Mouse (Mus musculus) CD8-positive naive resting alpha-beta T cell, adult 2 months (primary cell): ENCODE results near the gene Mlx.
"Not testable (repeated sequence)": the region's sequence is repeated elsewhere in the genome, so short reads cannot be mapped to it uniquely, and the experiment has no call there.

Experiments
- DNase-seq, 2 experiments: peaks; one replicate each; pipeline ENCODE4 v3.0.0; 2022; ENCODE audit warnings: low read depth in 2 of 2, low spot score in 2 of 2

Gene Mlx

DNA sequence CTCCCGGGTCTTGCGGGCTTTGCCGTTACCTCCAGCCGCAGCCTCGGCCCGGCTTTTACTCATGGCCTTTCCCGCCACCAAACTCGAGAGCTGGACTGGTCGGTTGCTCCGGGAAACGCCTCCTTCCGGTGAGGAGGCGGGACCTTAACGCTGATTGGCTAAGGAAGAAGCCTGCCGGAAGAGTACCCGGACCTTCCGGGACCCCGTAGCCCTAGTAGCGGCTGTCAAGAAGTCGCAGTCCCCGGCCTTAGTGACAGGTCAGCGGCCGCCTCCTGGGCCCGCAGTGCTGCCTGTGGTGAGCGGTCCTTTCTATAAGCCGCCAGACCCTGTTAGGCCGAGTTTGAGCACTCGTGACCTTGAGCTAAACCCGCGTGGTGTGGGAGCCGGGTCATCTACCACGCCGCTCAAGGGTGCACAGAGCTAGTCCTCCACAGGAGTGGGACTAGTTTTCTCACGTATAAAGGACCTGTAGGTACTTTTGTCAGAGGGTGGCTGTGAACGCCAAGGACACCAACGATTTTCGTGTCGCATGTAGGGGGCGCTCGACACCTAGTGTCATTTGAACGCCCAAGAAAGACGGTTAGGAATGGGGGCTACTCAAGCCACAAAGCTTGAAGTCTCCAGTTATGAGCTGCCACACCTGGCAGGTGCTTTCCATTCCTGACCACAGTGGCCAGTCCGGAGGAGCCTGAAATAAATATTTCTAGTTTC lies 8.4 kb downstream of the Mlx start, which contains the start of gene Psmc3ip:
Gene Psmc3ip, minus strand, starts transcription at position 123 of the 711 bp plus-strand sequence.
- peak; percentile 72 to 83 for DNase-seq

GRCm38 (mm10) chr11:101098231-101098630 lies 11.2 kb downstream of the Mlx start:
- DNase-seq = no peak

DNA sequence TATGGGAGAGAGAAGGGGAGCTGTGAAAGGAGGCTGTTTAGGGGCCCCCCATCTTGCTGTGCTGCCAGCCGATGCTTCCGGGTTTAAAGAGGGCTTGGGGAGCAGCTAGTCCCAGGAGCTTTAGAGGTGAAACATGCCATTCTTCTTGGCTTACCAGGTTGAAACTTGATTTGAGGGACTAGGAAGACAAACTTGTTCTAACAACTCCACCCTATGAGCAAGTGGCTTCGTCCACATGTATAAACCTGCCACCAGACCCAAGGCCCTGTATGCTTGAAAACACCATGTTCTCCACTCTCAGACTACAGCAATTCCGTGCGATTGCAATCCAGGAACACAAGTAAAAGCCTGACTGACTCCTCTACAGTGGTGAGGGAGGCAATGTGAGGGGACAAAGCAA lies 15.9 kb downstream of the Mlx start:
- no peak for DNase-seq

GRCm38 (mm10) chr11:101109351-101109750 lies 22.3 kb downstream of the Mlx start:
- DNase-seq = no peak

- DNase-seq = no peak
These were observed 23.6 kb downstream of the Mlx start for GRCm38 (mm10) chr11:101110708-101111107.

DNA sequence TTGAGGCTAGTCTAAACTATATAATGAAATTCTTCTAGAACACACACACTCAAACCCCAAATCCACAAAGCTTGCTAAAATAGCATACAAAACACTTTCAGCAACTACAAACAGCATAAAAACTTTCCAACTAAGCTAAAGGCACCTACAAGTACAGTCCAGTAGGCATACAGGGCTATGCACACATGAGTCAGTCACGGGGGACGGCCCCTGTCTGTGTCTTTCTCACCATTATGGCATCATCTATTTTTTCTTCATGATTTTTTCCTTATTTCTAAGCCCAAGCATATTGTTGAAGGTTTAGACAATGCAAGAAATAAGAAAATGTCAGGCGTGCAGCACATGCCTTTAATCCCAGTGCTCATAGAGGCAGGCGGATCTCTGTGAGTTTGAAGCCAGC lies 24.1 kb downstream of the Mlx start:
- no peak for DNase-seq

GRCm38 (mm10) chr11:101112186-101112585 lies 25.1 kb downstream of the Mlx start:
- no peak for DNase-seq

DNA sequence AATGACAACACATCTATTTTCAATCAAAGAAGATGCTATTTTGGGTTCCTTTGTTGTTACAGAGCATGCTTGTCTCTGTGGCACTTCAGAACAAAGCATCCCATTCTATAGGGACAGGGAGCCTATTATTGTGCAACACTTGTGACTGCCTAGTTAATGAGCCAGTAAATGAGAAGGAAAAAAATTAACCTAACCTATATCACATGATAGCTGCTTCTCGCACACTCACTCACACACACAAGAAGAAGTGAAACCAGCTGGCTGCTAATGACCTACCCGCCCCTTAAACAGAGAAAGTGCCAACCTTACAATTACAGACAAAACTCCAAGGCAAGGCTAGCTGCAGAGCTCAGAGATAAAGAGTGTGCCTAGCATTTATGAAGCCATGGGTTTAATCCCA lies 28.5 kb downstream of the Mlx start:
- no peak for DNase-seq

- DNase-seq = no peak
These were observed 31.0 kb downstream of the Mlx start for GRCm38 (mm10) chr11:101118105-101118504.

GRCm38 (mm10) chr11:101119131-101119760 lies 32.2 kb downstream of the Mlx start:
- peak in 1 of 2 experiments; percentile 18 for DNase-seq

DNA sequence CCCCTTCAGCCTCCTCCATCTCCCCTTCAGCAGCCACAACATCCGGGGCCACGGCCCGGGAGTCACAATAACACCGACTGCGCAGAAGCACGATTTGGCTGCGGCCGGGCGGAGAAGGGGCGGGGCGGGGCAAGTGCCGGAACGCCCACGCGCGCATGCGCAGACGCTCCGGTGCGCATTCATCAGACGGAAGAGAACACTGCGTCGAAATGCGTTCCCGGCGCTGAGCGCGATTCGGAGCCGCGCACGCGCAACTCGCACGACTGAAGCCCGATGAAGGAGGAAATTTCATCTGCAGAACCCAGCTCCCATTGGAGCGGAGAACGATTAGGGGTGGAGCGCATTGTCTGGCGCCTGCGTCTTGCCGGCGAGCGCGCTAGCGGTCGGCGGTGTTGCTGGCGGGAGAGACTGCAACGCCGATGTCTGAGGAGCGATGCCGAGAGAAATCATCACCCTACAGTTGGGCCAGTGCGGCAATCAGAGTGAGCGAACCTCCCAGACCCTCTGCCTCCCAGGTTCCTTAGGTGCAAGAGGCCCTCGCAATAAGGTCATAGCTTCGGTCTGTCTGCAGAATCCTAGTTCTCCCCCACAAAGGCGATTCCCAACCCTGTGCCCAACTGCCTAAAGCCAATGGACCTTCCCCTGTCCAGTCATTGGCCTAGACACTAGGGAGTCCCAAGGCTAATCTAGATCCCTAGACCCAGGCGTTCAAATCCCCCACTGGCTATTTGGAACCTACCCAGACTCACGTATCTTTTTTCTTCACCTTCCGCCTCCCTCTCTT lies 32.9 kb downstream of the Mlx start, which contains the start of the genes Retreg3 and Tubg1:
Gene Retreg3, minus strand, starts transcription at position 133 of the 784 bp plus-strand sequence.
Gene Tubg1, plus strand, starts transcription at position 178 of the 784 bp plus-strand sequence.
- DNase-seq = peak; percentile 99

GRCm38 (mm10) chr11:101120545-101121188 lies 33.6 kb downstream of the Mlx start:
- no peak for DNase-seq

GRCm38 (mm10) chr11:101124494-101124893 lies 37.4 kb downstream of the Mlx start:
- DNase-seq = not testable (repeated sequence)

GRCm38 (mm10) chr11:101125008-101125407 lies 37.9 kb downstream of the Mlx start:
- not testable (repeated sequence) for DNase-seq

DNA sequence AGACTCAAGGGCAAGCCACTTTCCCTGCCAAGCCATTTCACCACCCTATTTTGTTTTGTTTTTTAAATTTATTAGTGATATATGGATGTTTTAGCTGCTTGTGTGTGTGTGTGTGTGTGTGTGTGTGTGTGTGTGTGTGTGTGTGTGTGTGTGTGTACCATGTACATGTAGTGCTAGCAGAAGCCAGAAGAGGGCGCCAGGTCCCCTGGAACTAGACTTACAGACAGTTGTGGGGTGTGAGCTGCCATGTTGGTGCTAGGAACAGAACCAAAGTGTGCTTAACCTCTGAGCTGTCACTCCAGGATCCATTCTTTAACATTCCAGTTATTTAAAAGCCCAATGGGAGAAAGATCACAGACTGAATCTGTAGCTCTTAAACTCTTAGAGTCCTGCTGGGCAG lies 40.0 kb downstream of the Mlx start:
- DNase-seq = peak in 1 of 2 experiments; percentile 37

- DNase-seq = no peak
These were observed 42.0 kb downstream of the Mlx start for GRCm38 (mm10) chr11:101128996-101129577.

DNA sequence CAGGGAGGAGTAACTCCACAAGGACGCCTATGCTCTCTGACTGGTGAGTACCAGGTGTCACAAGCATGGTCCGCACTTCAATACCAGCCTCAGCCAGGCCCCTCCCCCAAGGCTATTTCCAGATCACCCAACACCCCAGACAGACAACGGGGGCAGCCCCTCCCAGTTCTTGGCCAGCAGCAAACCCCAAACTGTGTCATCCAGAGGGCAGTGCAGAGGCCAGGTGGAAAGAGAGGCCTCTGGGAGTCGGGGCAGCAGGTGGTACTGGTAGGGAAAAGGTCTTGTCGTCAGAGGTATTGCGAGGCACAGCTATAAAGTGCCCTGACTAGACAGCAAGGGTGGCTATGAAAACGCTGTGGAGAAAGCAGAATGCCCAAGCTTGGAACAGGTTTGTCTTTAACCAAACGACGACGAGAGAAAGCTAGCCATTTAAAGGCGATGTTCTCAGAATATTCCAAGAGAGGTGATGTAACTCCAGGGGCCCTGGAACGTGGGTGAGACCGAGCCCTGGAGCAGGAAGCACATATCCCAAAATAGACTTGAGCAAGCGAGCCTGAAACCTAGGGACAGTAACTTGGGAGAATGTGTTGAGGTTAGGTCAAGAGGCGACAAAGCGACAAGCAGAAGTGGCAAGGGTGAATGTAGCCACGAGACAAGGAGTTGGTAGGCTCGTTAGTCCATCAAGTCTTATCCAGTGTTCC lies 43.1 kb downstream of the Mlx start:
- DNase-seq = no peak

- DNase-seq = no peak
These were observed 44.1 kb downstream of the Mlx start for GRCm38 (mm10) chr11:101131187-101131586.

- no peak for DNase-seq
These were observed 44.6 kb downstream of the Mlx start for GRCm38 (mm10) chr11:101131701-101132100.

DNA sequence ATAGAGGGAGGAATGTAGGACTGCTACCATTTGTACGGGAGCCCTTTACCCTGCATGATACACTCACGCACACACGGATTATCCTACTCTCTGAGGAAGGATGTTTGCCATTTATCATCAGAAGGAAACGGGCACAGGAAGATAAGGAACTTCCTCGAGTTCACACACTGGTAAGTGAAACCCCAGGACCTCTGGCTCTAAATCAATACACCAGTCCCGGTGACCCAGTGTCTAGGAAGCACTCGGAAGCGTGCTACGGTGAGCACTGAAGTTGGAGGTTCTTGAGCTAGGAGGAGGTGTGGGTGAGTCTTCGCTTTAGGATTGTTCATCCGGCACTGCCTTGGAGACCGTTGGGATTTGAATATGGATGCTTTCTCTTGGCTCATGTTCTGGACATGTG lies 46.0 kb downstream of the Mlx start:
- no peak for DNase-seq
